Mouse (Mus musculus) spleen, adult 2 months (tissue): ENCODE measurements around the gene Plekhg5.

Source experiments
- CTCF ChIP-seq: fragments of 200-500 bp; IDR thresholded peaks from 2 replicates; pipeline ENCODE4 v1.5.1; 2011; ENCODE audit warnings: mild to moderate bottlenecking, inconsistent platforms; ENCODE audit not compliant: insufficient read depth, insufficient read length, insufficient replicate concordance; ENCODE audit errors: extremely low read depth
- POLR2A ChIP-seq: fragments of 200-500 bp; IDR thresholded peaks from 2 replicates; pipeline ENCODE4 v1.6.1; 2011; ENCODE audit warnings: low read depth, low read length, inconsistent platforms

DNA sequence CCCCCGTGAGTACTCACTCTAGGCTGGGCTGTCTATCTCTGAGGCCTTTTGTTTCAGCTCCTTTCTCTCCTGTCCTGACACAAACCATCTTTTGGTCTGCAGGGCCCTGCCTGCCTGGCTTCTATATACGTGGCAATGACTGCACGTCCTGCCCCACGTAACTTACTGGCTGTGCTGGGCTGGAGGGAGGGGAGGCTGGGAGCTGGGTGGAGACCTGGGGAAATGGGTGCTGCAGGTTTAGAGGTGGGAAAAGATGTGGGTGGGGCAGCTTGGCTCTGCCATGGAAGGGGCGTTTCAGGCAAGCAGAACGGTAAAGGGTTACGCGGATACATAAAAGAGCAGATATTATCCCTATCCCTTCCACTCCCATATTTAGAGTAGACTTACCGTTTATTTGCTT, 45.2 kb downstream of the Plekhg5 start:
- TF ChIP-seq CTCF (no peak), POLR2A (no peak)
